Mouse (Mus musculus) midbrain, embryonic 11.5 days (tissue): ENCODE results near the gene Nfkb1. TPM values are rescaled to one million over a fixed set of nuclear protein-coding genes. Genes with fewer than 3 reads are reported as not detected.

Experiments
- ATAC-seq: fragments of 200-750 bp; cut with Nextera tagmentation; 2 replicates; pipeline ENCODE4 v1.8.0; 2017; ENCODE audit warnings: moderate TSS enrichment, moderate library complexity; ENCODE audit not compliant: low FRiP score
- DNase-seq: peaks from one replicate; pipeline ENCODE4 v3.0.0; 2015; ENCODE audit warnings: low spot score; ENCODE audit errors: missing footprints
- H3K27ac ChIP-seq: fragments of 300-500 bp; sonication (generic); 2 replicates; pipeline ENCODE4 v1.5.1; 2014; ENCODE audit warnings: low read depth, low read length
- H3K27me3 ChIP-seq: fragments of 300-500 bp; sonication (generic); 2 replicates; pipeline ENCODE4 v1.6.1; 2014; ENCODE audit warnings: mild to moderate bottlenecking, low read length, moderate library complexity, mixed read lengths; ENCODE audit not compliant: control insufficient read depth, insufficient read depth
- H3K36me3 ChIP-seq: fragments of 300-500 bp; sonication (generic); 2 replicates; pipeline ENCODE4 v1.6.1; 2014; ENCODE audit warnings: mild to moderate bottlenecking, low read length, moderate library complexity, mixed read lengths; ENCODE audit not compliant: control insufficient read depth, insufficient read depth
- H3K4me1 ChIP-seq: fragments of 300-500 bp; sonication (generic); 2 replicates; pipeline ENCODE4 v1.6.1; 2014; ENCODE audit warnings: low read length; ENCODE audit not compliant: control insufficient read depth, insufficient read depth
- H3K4me2 ChIP-seq: fragments of 300-500 bp; sonication (generic); 2 replicates; pipeline ENCODE4 v1.6.1; 2014; ENCODE audit warnings: mild to moderate bottlenecking, moderate library complexity
- H3K4me3 ChIP-seq: fragments of 300-500 bp; sonication (generic); 2 replicates; pipeline ENCODE4 v1.5.1; 2014; ENCODE audit warnings: low read depth, low read length
- H3K9ac ChIP-seq: fragments of 300-500 bp; sonication (generic); 2 replicates; pipeline ENCODE4 v1.6.1; 2014; ENCODE audit warnings: low read length
- H3K9me3 ChIP-seq: fragments of 300-500 bp; sonication (generic); 2 replicates; pipeline ENCODE4 v1.6.1; 2016; ENCODE audit warnings: low read length; ENCODE audit not compliant: control insufficient read depth
- WGBS: fragments of 180-500 bp; shearing (Covaris S2); extraction: QIAGEN DNeasy Blood & Tissue Kit; methylation state at CpG from one replicate; pipeline ENCODE4 v1.1.7; 2014; 5-methylcytosine and 5-hydroxymethylcytosine counted together
- polyA plus RNA-seq: library from polyadenylated mRNA; unstranded; fragments of >200 nt; fragmentation: Nextera tagmentation; extraction: Ambion mirVana; gene quantifications from 2 replicates; pipeline ENCODE4 v1.2.1, GENCODE M21; 2014

The Nfkb1 gene
- polyA plus RNA-seq, 1 experiment from 2014 or later: 10.8 TPM

DNA sequence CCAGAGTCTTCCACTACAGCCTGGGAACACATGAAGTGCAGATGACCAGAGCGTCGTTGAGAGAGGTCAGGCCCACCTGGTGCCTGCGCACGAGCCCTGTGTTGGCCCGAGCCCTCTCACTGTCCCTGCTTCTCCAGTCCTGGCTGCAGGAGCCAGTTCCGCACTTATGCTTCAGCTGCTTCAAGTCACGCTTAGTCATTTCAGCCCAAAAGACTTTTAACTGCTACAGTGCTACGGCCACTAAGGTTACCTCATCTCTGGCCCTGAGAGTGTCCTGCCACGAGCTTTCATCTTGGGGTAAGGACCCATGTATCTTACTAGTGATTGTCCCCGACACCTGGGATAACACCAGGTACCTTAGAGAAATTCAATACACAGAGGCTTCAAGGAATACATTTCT lies 36.0 kb upstream of the Nfkb1 start:
- H3K4me2 ChIP-seq: no peak overlapping the region
- no peaks in the 10 kb centered on the region for H3K27me3 ChIP-seq
- H3K9ac ChIP-seq: no peak overlapping the region
- no peak overlapping the region for H3K27ac ChIP-seq
- no peaks in the 10 kb centered on the region for H3K36me3 ChIP-seq
- WGBS: 93% methylated on average over 10 of the region's 10 CpGs
- DNase-seq (no peak), ATAC-seq (no peak)
- H3K4me1 ChIP-seq: no peaks in the 10 kb centered on the region
- H3K9me3 ChIP-seq: no peaks in the 10 kb centered on the region
- no peak overlapping the region for H3K4me3 ChIP-seq

DNA sequence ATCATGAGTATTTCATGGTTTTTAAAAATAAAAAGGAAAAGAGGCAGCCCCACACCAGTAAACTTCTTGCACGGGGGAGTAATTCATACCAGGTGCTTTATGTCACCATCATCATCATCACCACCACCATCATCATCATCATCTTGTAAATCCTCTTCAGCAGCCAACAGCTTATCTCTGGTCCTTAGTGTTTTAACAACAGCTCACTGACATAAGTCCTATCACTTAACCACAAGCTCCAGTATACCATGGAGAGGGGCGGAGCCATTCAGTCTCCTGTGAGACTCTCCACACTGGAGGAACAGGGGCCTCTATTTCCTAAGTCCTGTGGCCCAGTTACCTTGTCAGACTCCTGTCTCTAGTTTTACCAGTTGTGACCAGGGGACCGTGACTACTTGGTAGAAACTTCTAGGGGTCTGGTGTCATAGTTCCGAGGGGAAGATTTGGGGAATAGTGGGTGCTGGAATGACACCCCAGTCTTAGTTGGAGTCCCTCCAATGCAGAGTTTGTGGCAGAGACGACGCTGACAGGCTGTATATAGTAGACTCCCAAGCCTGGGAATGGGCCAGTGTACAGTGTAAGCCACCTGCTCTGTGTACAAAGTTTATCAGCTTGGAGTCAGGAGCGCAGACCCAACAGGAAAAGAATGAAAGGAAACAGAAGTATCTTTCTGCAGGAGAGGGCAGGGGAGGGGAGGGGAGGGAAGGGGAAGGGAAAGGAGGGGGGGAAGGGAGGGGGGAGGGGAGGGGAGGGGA lies 35.4 kb upstream of the Nfkb1 start:
- H3K4me2 ChIP-seq: no peak overlapping the region
- H3K9me3 ChIP-seq: no peaks in the 10 kb centered on the region
- no peaks in the 10 kb centered on the region for H3K36me3 ChIP-seq
- WGBS: 85% methylated on average over 7 of the region's 7 CpGs
- H3K27ac ChIP-seq: no peak overlapping the region
- no peak for ATAC-seq
- DNase-seq: no peak
- H3K4me1 ChIP-seq: no peaks in the 10 kb centered on the region
- H3K27me3 ChIP-seq: no peaks in the 10 kb centered on the region
- no peak overlapping the region for H3K9ac ChIP-seq
- no peak overlapping the region for H3K4me3 ChIP-seq

- H3K36me3 ChIP-seq: no peaks in the 10 kb centered on the region
- H3K4me2 ChIP-seq: no peak overlapping the region
- DNase-seq: no peak
- no peak overlapping the region for H3K9ac ChIP-seq
- 86% methylated on average over 15 of the region's 15 CpGs for WGBS
- no peaks in the 10 kb centered on the region for H3K9me3 ChIP-seq
- no peak overlapping the region for H3K4me3 ChIP-seq
- no peaks in the 10 kb centered on the region for H3K27me3 ChIP-seq
- no peaks in the 10 kb centered on the region for H3K4me1 ChIP-seq
- H3K27ac ChIP-seq: no peak overlapping the region
- no peak for ATAC-seq
Observed at GRCm38 (mm10) chr3:135726023-135726422, 34.7 kb upstream of the Nfkb1 start.

GRCm38 (mm10) chr3:135722104-135722503 lies 30.8 kb upstream of the Nfkb1 start:
- no peak overlapping the region for H3K4me2 ChIP-seq
- H3K4me3 ChIP-seq: no peak overlapping the region
- DNase-seq: no peak
- H3K27ac ChIP-seq: no peak overlapping the region
- ATAC-seq: no peak
- H3K36me3 ChIP-seq: no peaks in the 10 kb centered on the region
- H3K9me3 ChIP-seq: no peaks in the 10 kb centered on the region
- no peaks in the 10 kb centered on the region for H3K27me3 ChIP-seq
- no peak overlapping the region for H3K9ac ChIP-seq
- WGBS: 88% methylated on average over 2 of the region's 2 CpGs
- H3K4me1 ChIP-seq: no peaks in the 10 kb centered on the region

DNA sequence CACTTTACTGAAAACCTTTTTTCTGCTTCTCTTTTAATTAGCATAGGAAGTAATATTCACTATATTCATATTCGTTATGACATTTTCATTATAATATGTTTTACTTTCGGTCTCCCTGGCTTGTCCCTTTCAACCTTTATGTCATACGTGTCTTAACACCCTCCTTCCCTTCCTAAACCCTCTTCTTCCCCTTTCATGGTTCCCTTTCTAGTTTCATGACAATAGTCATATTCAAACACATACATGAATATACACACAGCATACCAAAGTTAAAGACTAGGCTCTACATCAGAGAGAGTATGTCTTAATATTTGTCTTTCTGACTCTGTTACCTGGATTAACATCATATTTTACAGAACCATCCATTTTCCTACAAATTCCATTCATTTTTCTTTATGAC lies 28.6 kb upstream of the Nfkb1 start:
- DNase-seq (no peak), ATAC-seq (no peak)
- no peak overlapping the region for H3K4me2 ChIP-seq
- no peaks in the 10 kb centered on the region for H3K27me3 ChIP-seq
- 93% methylated on average over 3 of the region's 3 CpGs for WGBS
- H3K9me3 ChIP-seq: no peaks in the 10 kb centered on the region
- no peaks in the 10 kb centered on the region for H3K4me1 ChIP-seq
- H3K4me3 ChIP-seq: no peak overlapping the region
- H3K9ac ChIP-seq: no peak overlapping the region
- no peak overlapping the region for H3K27ac ChIP-seq
- no peaks in the 10 kb centered on the region for H3K36me3 ChIP-seq

GRCm38 (mm10) chr3:135719179-135719532 lies 27.8 kb upstream of the Nfkb1 start:
- no peak for DNase-seq

GRCm38 (mm10) chr3:135718323-135719178 lies 27.2 kb upstream of the Nfkb1 start:
- Histone ChIP-seq H3K4me1 (no peaks in the 10 kb centered on the region), H3K9me3 (no peaks in the 10 kb centered on the region), H3K4me3 (no peak overlapping the region), H3K9ac (no peak overlapping the region), H3K36me3 (no peaks in the 10 kb centered on the region), H3K27me3 (no peaks in the 10 kb centered on the region), H3K27ac (no peak overlapping the region), H3K4me2 (no peak overlapping the region)
- ATAC-seq (no peak), DNase-seq (no peak)
- WGBS: 86% methylated on average over 6 of the region's 6 CpGs

More at GRCm38 (mm10) chr3:135719179-135719532, 27.8 kb upstream of the Nfkb1 start:
- Histone ChIP-seq H3K36me3 (no peaks in the 10 kb centered on the region), H3K4me1 (no peaks in the 10 kb centered on the region), H3K9ac (no peak overlapping the region), H3K4me3 (no peak overlapping the region), H3K27ac (no peak overlapping the region), H3K9me3 (no peaks in the 10 kb centered on the region), H3K27me3 (no peaks in the 10 kb centered on the region), H3K4me2 (no peak overlapping the region)
- no peak for ATAC-seq
- 85% methylated on average over 6 of the region's 6 CpGs for WGBS

DNA sequence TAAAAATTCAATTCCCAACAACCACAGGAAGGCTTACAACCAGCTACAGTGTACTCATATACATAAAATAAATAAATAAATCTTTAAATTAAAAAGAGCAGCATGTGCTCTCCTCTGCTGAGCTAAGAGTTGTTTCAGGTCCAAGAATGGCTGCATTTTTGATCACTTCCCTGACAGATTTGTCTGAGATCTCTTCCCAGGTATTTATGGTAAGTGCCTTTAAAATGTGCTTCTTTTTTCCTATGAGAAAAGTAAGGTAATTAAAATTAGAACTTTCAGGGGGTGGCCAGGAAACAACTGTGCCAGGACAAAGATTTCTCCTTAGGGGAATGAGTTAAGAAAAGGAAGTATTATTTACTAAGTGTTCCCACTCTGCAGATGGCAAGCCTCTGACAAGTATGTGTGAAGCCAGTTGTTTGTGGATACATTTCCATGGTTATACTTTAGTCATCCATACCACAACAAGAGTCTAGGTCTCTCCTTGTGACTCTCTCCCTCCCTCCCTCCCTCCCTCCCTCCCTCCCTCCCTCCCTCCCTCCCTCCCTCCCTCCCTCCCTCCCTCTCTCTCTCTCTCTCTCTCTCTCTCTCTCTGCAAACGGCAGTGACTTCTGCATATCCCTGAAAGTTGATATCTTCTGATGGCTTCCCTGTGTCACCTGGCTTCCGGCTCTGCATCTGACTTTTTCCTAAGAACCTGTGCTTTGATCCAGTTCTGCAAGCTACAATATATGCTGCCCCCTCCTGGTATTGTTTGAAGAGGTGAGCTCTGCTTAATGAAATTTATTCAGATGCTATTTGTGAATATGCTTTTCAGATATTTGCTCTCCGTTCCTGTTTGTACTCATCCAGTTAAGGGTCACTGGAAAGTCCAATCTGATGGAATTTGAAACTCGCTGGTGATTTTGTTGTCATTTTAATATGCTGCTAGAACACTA lies 21.9 kb upstream of the Nfkb1 start:
- whole genome bisulfite sequencing: 48% methylated on average over 3 of the region's 4 CpGs
- Histone ChIP-seq H3K4me2 (no peak overlapping the region), H3K9me3 (no peaks in the 10 kb centered on the region), H3K4me1 (no peaks in the 10 kb centered on the region), H3K9ac (no peak overlapping the region), H3K36me3 (no peaks in the 10 kb centered on the region), H3K27ac (no peak overlapping the region), H3K4me3 (no peak overlapping the region), H3K27me3 (no peaks in the 10 kb centered on the region)
- DNase-seq: peak; percentile 75
- ATAC-seq: no peak
